ENCODE assay signal across 12 mouse cellular contexts in the genomic region with DNA sequence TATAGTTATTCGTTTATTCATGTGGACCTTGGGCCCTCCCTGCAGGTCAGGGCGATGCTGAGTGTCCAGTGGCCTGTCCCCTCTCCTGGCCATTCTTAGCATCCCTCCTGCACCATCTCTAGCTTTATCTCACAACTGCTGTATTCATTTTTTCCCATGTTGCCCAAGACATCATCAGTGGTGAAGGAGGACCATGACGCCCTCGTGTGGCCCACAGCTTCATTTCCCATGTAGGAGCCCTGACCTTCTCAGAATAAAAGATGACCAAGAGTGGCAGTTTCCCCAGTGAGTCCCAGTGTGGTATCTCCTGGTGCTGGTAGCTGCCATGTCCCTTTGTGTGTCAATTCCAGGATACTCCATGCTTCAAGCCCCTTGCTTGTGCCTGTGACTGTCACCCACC. TPM values are rescaled to one million over a fixed set of nuclear protein-coding genes. Genes with fewer than 3 reads are reported as not detected.
DNase-seq lines count a peak whose midpoint lies in the region; ATAC-seq and TF ChIP-seq lines count a peak whose summit lies in the region.
"Had no signal": no experiment of that assay in that cellular context is flagged by ENCODE, and none has a peak within 500 bp of the region (broad histone marks: within the 10 kb centered on the region; RNA-seq: fewer than 3 reads in every experiment).

No protein-coding gene starts in this region.

- no peak overlapping the region for H3K27ac ChIP-seq in hindbrain, postnatal 0 days
- H3K27ac ChIP-seq in hindbrain, embryonic 14.5 days = no peak overlapping the region
- no peak overlapping the region for H3K27ac ChIP-seq in lung, postnatal 0 days (ENCODE audit: low read length)
- no peak overlapping the region for H3K27ac ChIP-seq in embryonic fibroblast, embryonic 13.5 days (ENCODE audit: insufficient read depth, low read length)
- no peak overlapping the region for H3K27ac ChIP-seq in forebrain, embryonic 16.5 days (ENCODE audit: low read length)

- ATAC-seq in hindbrain, postnatal 0 days = no peak
- ATAC-seq in hindbrain, embryonic 14.5 days (ENCODE audit: low FRiP score) = no peak
- ATAC-seq in lung, postnatal 0 days = no peak
- no peak for ATAC-seq in forebrain, embryonic 16.5 days

- no peak for TF ChIP-seq POLR2A in embryonic fibroblast, embryonic 13.5 days (IDR thresholded peaks at IDR 0.05; ENCODE audit: low read depth, low read length)

- no peak for DNase-seq in hindbrain, postnatal 0 days (ENCODE audit: low spot score)
- no peak for DNase-seq in hindbrain, embryonic 14.5 days (ENCODE audit: low spot score)
- peak; percentile 49 for DNase-seq in lung, postnatal 0 days (ENCODE audit: low spot score)
- no peak for DNase-seq in lung, postnatal 36 days
- DNase-seq in MN1 (ENCODE audit: low spot score) = peak; percentile 29
- no peak for DNase-seq in testis, postnatal 10 days (ENCODE audit: low spot score)
- DNase-seq: adrenal gland, adult 8-10 months; embryo, embryonic 11 days; kidney, postnatal 4 days had no signal

- peaks cover 31% of the 10 kb centered on the region for H3K36me3 ChIP-seq in hindbrain, postnatal 0 days (ENCODE audit: insufficient read depth, low read length)
- peaks cover 64% of the 10 kb centered on the region for H3K36me3 ChIP-seq in hindbrain, embryonic 14.5 days (replicated peaks; ENCODE audit: control insufficient read depth, insufficient read depth)
- H3K36me3 ChIP-seq in lung, postnatal 0 days (ENCODE audit: insufficient read depth, low read length) = 0 out of 2 replicates have a peak, but pooled peaks cover 5% of the 10 kb centered on the region
- H3K36me3 ChIP-seq in forebrain, embryonic 16.5 days (ENCODE audit: control insufficient read depth, insufficient read depth) = peaks cover 6% of the 10 kb centered on the region

- H3K4me3 ChIP-seq in hindbrain, postnatal 0 days (ENCODE audit: low read length) = no peak overlapping the region
- no peak overlapping the region for H3K4me3 ChIP-seq in hindbrain, embryonic 14.5 days (replicated peaks; ENCODE audit: low read length)
- no peak overlapping the region for H3K4me3 ChIP-seq in lung, postnatal 0 days (ENCODE audit: low read depth, low read length)
- H3K4me3 ChIP-seq in embryonic fibroblast, embryonic 13.5 days (ENCODE audit: insufficient read depth, low read length) = no peak overlapping the region
- H3K4me3 ChIP-seq in forebrain, embryonic 16.5 days (replicated peaks; ENCODE audit: low read length) = no peak overlapping the region

- H3K27me3 ChIP-seq in hindbrain, postnatal 0 days (ENCODE audit: insufficient read depth, low read length) = no peaks in the 10 kb centered on the region
- H3K27me3 ChIP-seq in hindbrain, embryonic 14.5 days (ENCODE audit: control insufficient read depth, insufficient read depth, low read length) = no peaks in the 10 kb centered on the region
- H3K27me3 ChIP-seq in lung, postnatal 0 days (replicated peaks; ENCODE audit: insufficient read depth, low read length) = no peaks in the 10 kb centered on the region
- no peaks in the 10 kb centered on the region for H3K27me3 ChIP-seq in forebrain, embryonic 16.5 days (replicated peaks; ENCODE audit: control insufficient read depth, insufficient read depth, low read length)

- H3K4me1 ChIP-seq in hindbrain, postnatal 0 days (ENCODE audit: insufficient read depth, low read length) = no peaks in the 10 kb centered on the region
- H3K4me1 ChIP-seq in hindbrain, embryonic 14.5 days (replicated peaks; ENCODE audit: control insufficient read depth, insufficient read depth, low read length) = no peaks in the 10 kb centered on the region; the same call in 1 of the 2 replicates
- H3K4me1 ChIP-seq in lung, postnatal 0 days (ENCODE audit: insufficient read depth, low read depth, low read length) = no peaks in the 10 kb centered on the region
- no peaks in the 10 kb centered on the region for H3K4me1 ChIP-seq in embryonic fibroblast, embryonic 13.5 days (ENCODE audit: control insufficient read depth, insufficient read depth, low read length)
- peaks cover 6% of the 10 kb centered on the region for H3K4me1 ChIP-seq in forebrain, embryonic 16.5 days (replicated peaks; ENCODE audit: control insufficient read depth, insufficient read depth, low read length)

- WGBS in hindbrain, postnatal 0 days = 92% methylated on average over 4 of the region's 4 CpGs
- 92% methylated on average over 4 of the region's 4 CpGs for WGBS in hindbrain, embryonic 14.5 days
- WGBS in lung, postnatal 0 days = 91% methylated on average over 4 of the region's 4 CpGs
- WGBS in forebrain, embryonic 16.5 days = 87% methylated on average over 4 of the region's 4 CpGs

- peak; percentile 41 for TF ChIP-seq CTCF in hindbrain, postnatal 0 days (IDR thresholded peaks at IDR 0.05; ENCODE audit: low read depth)
- TF ChIP-seq CTCF in lung, postnatal 0 days (IDR thresholded peaks at IDR 0.05) = peak; percentile 52
- TF ChIP-seq CTCF in embryonic fibroblast, embryonic 13.5 days (IDR thresholded peaks at IDR 0.05; ENCODE audit: borderline replicate concordance, insufficient read depth, low read length) = peak; percentile 11; the same call in 1 of the 2 replicates

- no peak overlapping the region for H3K4me2 ChIP-seq in hindbrain, postnatal 0 days (ENCODE audit: low read depth, low read length)
- no peak overlapping the region for H3K4me2 ChIP-seq in hindbrain, embryonic 14.5 days (replicated peaks)
- no peak overlapping the region for H3K4me2 ChIP-seq in lung, postnatal 0 days (replicated peaks; ENCODE audit: low read depth, low read length)
- no peak overlapping the region for H3K4me2 ChIP-seq in forebrain, embryonic 16.5 days (ENCODE audit: low read length)

- H3K9ac ChIP-seq in hindbrain, postnatal 0 days (replicated peaks; ENCODE audit: low read length) = no peak overlapping the region
- no peak overlapping the region for H3K9ac ChIP-seq in hindbrain, embryonic 14.5 days
- H3K9ac ChIP-seq in lung, postnatal 0 days (replicated peaks; ENCODE audit: low read depth) = no peak overlapping the region
- no peak overlapping the region for H3K9ac ChIP-seq in forebrain, embryonic 16.5 days (replicated peaks; ENCODE audit: low read depth, low read length)

- H3K9me3 ChIP-seq in hindbrain, postnatal 0 days (ENCODE audit: low read length) = no peaks in the 10 kb centered on the region
- H3K9me3 ChIP-seq in hindbrain, embryonic 14.5 days (ENCODE audit: control insufficient read depth, low read length) = no peaks in the 10 kb centered on the region
- H3K9me3 ChIP-seq in lung, postnatal 0 days (ENCODE audit: low read length) = no peaks in the 10 kb centered on the region
- no peaks in the 10 kb centered on the region for H3K9me3 ChIP-seq in forebrain, embryonic 16.5 days (ENCODE audit: control insufficient read depth, low read length)
- H3K9me3 ChIP-seq: G1E had no signal

- no peak for TF ChIP-seq EP300 in lung, postnatal 0 days (IDR thresholded peaks at IDR 0.05)

RNA-seq across cellular contexts. Expression of gene Atp6v0e, which starts 13.5 kb away (rescaled TPM):
- total RNA-seq in hindbrain, postnatal 0 days (2014; rRNA removed) = 98.2 and 124 TPM in 2 replicates
- polyA plus RNA-seq in hindbrain, postnatal 0 days (2015; fragmentation: Nextera tagmentation; extraction: Ambion mirVana) = 121 and 133 TPM in 2 replicates
- polyA plus RNA-seq in hindbrain, embryonic 14.5 days (2014; fragmentation: Nextera tagmentation; extraction: Ambion mirVana) = 91.3 and 106 TPM in 2 replicates
- polyA plus RNA-seq in lung, postnatal 0 days (2015; fragmentation: Nextera tagmentation; extraction: Ambion mirVana) = 330 and 382 TPM in 2 replicates
- 174 and 192 TPM in 2 replicates for polyA plus RNA-seq in embryonic fibroblast, embryonic 13.5 days (2011; ENCODE audit: insufficient read length, low read depth, missing spikeins)
- polyA plus RNA-seq in forebrain, embryonic 16.5 days (2015; fragmentation: Nextera tagmentation; extraction: Ambion mirVana) = 129 and 146 TPM in 2 replicates

Comparison
In these comparisons a context has a peak if more than half of its experiments do, and no peak if none do; other contexts are left out.
1. DNase-seq: peak in lung, postnatal 0 days (single experiment) and MN1 (single experiment); none in hindbrain, postnatal 0 days (single experiment), hindbrain, embryonic 14.5 days (single experiment), lung, postnatal 36 days (single experiment) and testis, postnatal 10 days (single experiment).
2. Peak in every context shown above with its lines, with median percentiles within 50 percentile points of each other: CTCF ChIP-seq.